Mouse (Mus musculus) gastrocnemius, adult 2 months (tissue): ENCODE measurements around the gene Cdk20. TPM values are rescaled to one million over a fixed set of nuclear protein-coding genes. Genes with fewer than 3 reads are reported as not detected.

ENCODE experiments used
- DNase-seq: peaks from one replicate; pipeline ENCODE4 v3.0.0; 2022
- H3K27ac ChIP-seq: fragments of 200-600 bp; 2 replicates; pipeline ENCODE4 v1.8.1; 2022; ENCODE audit warnings: mild to moderate bottlenecking
- H3K4me3 ChIP-seq: fragments of 200-600 bp; 2 replicates; pipeline ENCODE4 v1.8.1; 2022; ENCODE audit warnings: mild to moderate bottlenecking, moderate library complexity
- CTCF ChIP-seq: fragments of 200-600 bp; IDR thresholded peaks from 2 replicates; pipeline ENCODE4 v1.8.1; 2022; ENCODE audit warnings: antibody characterized with exemption, mild to moderate bottlenecking, moderate library complexity
- intact Hi-C: fragments of 180-260 bp; cut with DNase I; formaldehyde crosslinking; loops from one replicate; pipeline ENCODE4 v1.15.1; 2025
- total RNA-seq, 2 experiments: library from RNA; stranded (reverse); gene quantifications; 2 replicates each; pipeline ENCODE4 v1.2.3; 2021

Gene Cdk20
- total RNA-seq, 2 experiments from 2014 or later, result 2.1 to 3.3 TPM

- intact Hi-C loops, result no loop called here
Measured at GRCm38 (mm10) chr13:64465166-64465565, 33.1 kb downstream of the Cdk20 start.

GRCm38 (mm10) chr13:64467886-64468285 lies 35.8 kb downstream of the Cdk20 start:
- no peak overlapping the region for H3K4me3 ChIP-seq
- no peak overlapping the region for H3K27ac ChIP-seq
- TF ChIP-seq CTCF, result no peak
- no peak for DNase-seq
- intact Hi-C loops, result no loop called here

More at GRCm38 (mm10) chr13:64465166-64465565, 33.1 kb downstream of the Cdk20 start:
- no peak for TF ChIP-seq CTCF
- DNase-seq, result no peak
- H3K27ac ChIP-seq, result no peak overlapping the region
- H3K4me3 ChIP-seq, result no peak overlapping the region

GRCm38 (mm10) chr13:64477968-64478367 lies 45.9 kb downstream of the Cdk20 start:
- intact Hi-C loops, result no loop called here
- Histone ChIP-seq H3K27ac (no peak overlapping the region), H3K4me3 (no peak overlapping the region)
- no peak for DNase-seq
- TF ChIP-seq CTCF, result no peak

GRCm38 (mm10) chr13:64479960-64480359 lies 47.8 kb downstream of the Cdk20 start:
- intact Hi-C loops, result no loop called here
- no peak for DNase-seq
- TF ChIP-seq CTCF, result no peak
- Histone ChIP-seq H3K27ac (no peak overlapping the region), H3K4me3 (no peak overlapping the region)

GRCm38 (mm10) chr13:64489886-64490285 lies 57.8 kb downstream of the Cdk20 start:
- intact Hi-C loops, result no loop called here
- TF ChIP-seq CTCF, result no peak
- Histone ChIP-seq H3K4me3 (no peak overlapping the region), H3K27ac (no peak overlapping the region)
- no peak for DNase-seq

Other genes starting within 250 kb of the Cdk20 start
- gene Cdc14b, start 157.0 kb upstream of the Cdk20 start, total RNA-seq, result 1 to 10 TPM; 6.3 to 6.8 TPM
- 10 to 100 TPM; 40.4 to 47.8 TPM for gene Aaed1, start 119.6 kb upstream of the Cdk20 start, total RNA-seq
- 100 to 1,000 TPM; 111 to 149 TPM for gene Ctsl, start 61.4 kb upstream of the Cdk20 start, total RNA-seq
- gene Fam240b, start 65.5 kb downstream of the Cdk20 start, total RNA-seq, result under 1 TPM in 1 of 2 experiments, not detected in 1; 0.36 TPM